Mouse (Mus musculus) C2C12 (cell line): ENCODE results near the gene Hipk3. TPM values are rescaled to one million over a fixed set of nuclear protein-coding genes. Genes with fewer than 3 reads are reported as not detected.

ENCODE experiments used
- H3K27me3 ChIP-seq: one replicate; pipeline ENCODE4 v1.6.1; 2011; ENCODE audit not compliant: control insufficient read depth, insufficient read depth, insufficient read length
- H3K36me3 ChIP-seq: one replicate; pipeline ENCODE4 v1.6.1; 2011; ENCODE audit not compliant: control insufficient read depth, insufficient read depth
- H3K4me3 ChIP-seq: one replicate; pipeline ENCODE4 v1.5.1; 2011; ENCODE audit warnings: mild to moderate bottlenecking, control low read depth; ENCODE audit not compliant: poor library complexity, insufficient read depth, severe bottlenecking
- H3K79me2 ChIP-seq: one replicate; pipeline ENCODE4 v1.6.1; 2011; ENCODE audit not compliant: control insufficient read depth, insufficient read depth
- H3K79me3 ChIP-seq: one replicate; pipeline ENCODE4 v1.6.1; 2011; ENCODE audit warnings: low read depth, control low read depth
- H3ac ChIP-seq: one replicate; pipeline ENCODE3; 2011; ENCODE audit warnings: low read depth; ENCODE audit not compliant: control insufficient read depth, insufficient read length
- CEBPB ChIP-seq: IDR thresholded peaks from one replicate; pipeline ENCODE4 v1.6.1; 2011; ENCODE audit warnings: low read depth, mild to moderate bottlenecking, control low read depth, moderate library complexity
- CTCF ChIP-seq: IDR thresholded peaks from one replicate; pipeline ENCODE4 v1.5.1; 2011; ENCODE audit not compliant: control insufficient read depth, insufficient read depth, insufficient read length
- FOSL1 ChIP-seq: IDR thresholded peaks from one replicate; pipeline ENCODE4 v1.8.0; 2011; ENCODE audit warnings: mild to moderate bottlenecking, low read length; ENCODE audit not compliant: poor library complexity, insufficient read depth, severe bottlenecking
- MAX ChIP-seq: IDR thresholded peaks from one replicate; pipeline ENCODE4 v1.6.1; 2011; ENCODE audit warnings: mild to moderate bottlenecking, control low read depth
- MYOD1 ChIP-seq: IDR thresholded peaks from one replicate; pipeline ENCODE4 v1.6.1; 2011; ENCODE audit warnings: low read depth; ENCODE audit not compliant: control insufficient read depth, insufficient read length
- MYOG ChIP-seq: IDR thresholded peaks from one replicate; pipeline ENCODE4 v1.6.1; 2011; ENCODE audit not compliant: control insufficient read depth, insufficient read length; ENCODE audit errors: extremely low read depth
- USF1 ChIP-seq: IDR thresholded peaks from one replicate; pipeline ENCODE4 v1.6.1; 2011; ENCODE audit warnings: low read depth, mild to moderate bottlenecking, control low read depth, moderate library complexity
- polyA plus RNA-seq: library from polyadenylated mRNA; unstranded; fragments of >200 nt; fragmentation: generic; extraction: Trizol; gene quantifications from one replicate; pipeline ENCODE4 v1.2.1, GENCODE M21; 2012; ENCODE audit warnings: missing spikeins

Hipk3 gene
- polyA plus RNA-seq, 1 experiment, result 8.8 TPM

DNA sequence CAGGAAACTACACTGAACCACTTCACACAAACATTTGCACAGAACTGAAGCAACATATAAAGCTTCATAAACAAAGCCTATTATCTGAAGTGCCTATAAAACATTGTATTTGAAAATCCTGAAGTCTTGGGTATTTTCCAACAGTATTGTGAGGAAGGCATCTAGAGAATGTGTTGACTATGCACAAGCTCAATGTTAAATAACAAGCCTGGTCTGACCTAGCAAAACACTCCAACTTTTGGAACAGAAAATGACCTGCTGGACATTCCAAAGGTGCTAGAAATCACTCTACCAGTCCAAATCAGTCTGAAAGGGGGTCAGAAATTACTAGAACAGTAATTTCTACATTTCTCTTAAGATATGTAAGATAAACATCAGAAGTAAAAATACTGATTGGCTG, 12.1 kb downstream of the Hipk3 start:
- H3K27me3 ChIP-seq, result no peaks in the 10 kb centered on the region
- no peak for TF ChIP-seq MYOG
- no peak for TF ChIP-seq MYOD1
- no peak for TF ChIP-seq MAX
- TF ChIP-seq CEBPB, result no peak
- no peak for TF ChIP-seq FOSL1
- no peak for TF ChIP-seq CTCF
- no peak for TF ChIP-seq USF1
- H3K36me3 ChIP-seq, result no peaks in the 10 kb centered on the region
- peaks cover 87% of the 10 kb centered on the region for H3K79me3 ChIP-seq
- H3K4me3 ChIP-seq, result no peak overlapping the region
- H3K79me2 ChIP-seq, result peaks cover 99% of the 10 kb centered on the region
- H3ac ChIP-seq, result no peak overlapping the region

GRCm38 (mm10) chr2:104479054-104479453, 15.2 kb downstream of the Hipk3 start:
- Histone ChIP-seq H3ac (no peak overlapping the region), H3K36me3 (no peaks in the 10 kb centered on the region), H3K4me3 (no peak overlapping the region), H3K79me3 (peaks cover 88% of the 10 kb centered on the region), H3K27me3 (no peaks in the 10 kb centered on the region), H3K79me2 (peaks cover 100% of the 10 kb centered on the region)
- TF ChIP-seq MAX (no peak), MYOD1 (no peak), CTCF (no peak), CEBPB (no peak), MYOG (no peak), USF1 (no peak), FOSL1 (no peak)

- H3K79me3 ChIP-seq, result peaks cover 88% of the 10 kb centered on the region
- peaks cover 100% of the 10 kb centered on the region for H3K79me2 ChIP-seq
- H3K27me3 ChIP-seq, result no peaks in the 10 kb centered on the region
- H3K4me3 ChIP-seq, result no peak overlapping the region
- H3ac ChIP-seq, result no peak overlapping the region
- no peaks in the 10 kb centered on the region for H3K36me3 ChIP-seq
- TF ChIP-seq MYOD1 (no peak), MYOG (no peak), FOSL1 (no peak), CEBPB (no peak), CTCF (no peak), USF1 (no peak), MAX (no peak)
Observed at GRCm38 (mm10) chr2:104477398-104478015, 16.7 kb downstream of the Hipk3 start.

- Histone ChIP-seq H3K4me3 (no peak overlapping the region), H3K27me3 (no peaks in the 10 kb centered on the region), H3K36me3 (peaks cover 21% of the 10 kb centered on the region), H3K79me2 (peaks cover 100% of the 10 kb centered on the region), H3K79me3 (peaks cover 77% of the 10 kb centered on the region), H3ac (no peak overlapping the region)
- no peak for TF ChIP-seq USF1
- no peak for TF ChIP-seq FOSL1
- no peak for TF ChIP-seq CEBPB
- no peak for TF ChIP-seq CTCF
- TF ChIP-seq MYOD1, result no peak
- TF ChIP-seq MYOG, result no peak
- TF ChIP-seq MAX, result no peak
Observed at GRCm38 (mm10) chr2:104472056-104472455, 22.2 kb downstream of the Hipk3 start.

DNA sequence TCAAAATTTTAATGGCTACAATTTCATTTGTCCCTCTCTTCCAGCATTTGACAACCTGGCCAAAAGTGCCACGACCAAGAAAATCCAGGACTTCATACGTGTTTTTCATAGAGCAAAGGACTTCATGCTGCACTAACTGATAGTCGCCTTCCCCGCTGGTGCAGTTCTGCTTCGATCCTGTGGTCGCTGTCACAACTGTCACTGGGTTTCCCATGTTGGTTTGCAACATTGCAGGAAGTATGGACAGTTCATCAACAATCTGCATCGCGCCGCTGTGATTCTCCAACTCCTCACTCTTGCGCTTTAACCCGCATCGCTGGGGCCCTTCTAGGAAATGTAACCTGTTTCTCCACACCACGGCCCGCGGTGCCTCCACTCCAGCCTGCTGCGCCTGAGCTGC, 23.1 kb downstream of the Hipk3 start:
- Histone ChIP-seq H3K27me3 (no peaks in the 10 kb centered on the region), H3K79me3 (peaks cover 77% of the 10 kb centered on the region), H3ac (no peak overlapping the region), H3K36me3 (peaks cover 21% of the 10 kb centered on the region), H3K79me2 (peaks cover 100% of the 10 kb centered on the region), H3K4me3 (no peak overlapping the region)
- no peak for TF ChIP-seq MYOG
- TF ChIP-seq MYOD1, result no peak
- TF ChIP-seq FOSL1, result no peak
- TF ChIP-seq MAX, result no peak
- TF ChIP-seq CEBPB, result no peak
- TF ChIP-seq CTCF, result no peak
- TF ChIP-seq USF1, result no peak

DNA sequence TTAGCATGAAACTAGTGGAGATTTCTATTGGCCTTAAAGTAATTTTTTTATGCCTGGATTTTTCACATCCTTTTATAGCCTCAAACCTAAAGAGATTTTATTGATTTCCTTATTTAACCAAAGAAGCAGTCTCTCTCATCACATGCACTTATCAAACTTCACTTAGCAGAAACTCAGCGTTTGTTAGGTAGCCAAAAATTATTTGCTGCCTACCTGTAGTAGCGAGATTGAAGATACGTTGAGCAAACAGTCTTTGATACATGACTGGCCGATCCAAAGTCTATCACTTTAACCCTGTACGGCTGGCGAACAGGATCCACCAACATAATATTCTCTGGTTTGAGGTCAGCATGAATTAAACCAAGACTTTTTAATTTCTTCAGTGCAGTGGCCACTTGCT, 23.7 kb downstream of the Hipk3 start:
- Histone ChIP-seq H3K79me2 (peaks cover 100% of the 10 kb centered on the region), H3K79me3 (peaks cover 76% of the 10 kb centered on the region), H3ac (no peak overlapping the region), H3K27me3 (no peaks in the 10 kb centered on the region), H3K4me3 (no peak overlapping the region), H3K36me3 (peaks cover 21% of the 10 kb centered on the region)
- TF ChIP-seq FOSL1, result no peak
- TF ChIP-seq MYOD1, result no peak
- no peak for TF ChIP-seq CEBPB
- TF ChIP-seq USF1, result no peak
- TF ChIP-seq CTCF, result no peak
- no peak for TF ChIP-seq MAX
- TF ChIP-seq MYOG, result no peak
